Mouse (Mus musculus) fibroblast of lung, adult 2 months (primary cell): Measurements from ENCODE around the gene Cfap46.

Experiments used
- DNase-seq: peaks from one replicate; pipeline ENCODE4 v3.0.0-alpha.2; 2011; ENCODE audit warnings: low read depth

Gene Cfap46

DNA sequence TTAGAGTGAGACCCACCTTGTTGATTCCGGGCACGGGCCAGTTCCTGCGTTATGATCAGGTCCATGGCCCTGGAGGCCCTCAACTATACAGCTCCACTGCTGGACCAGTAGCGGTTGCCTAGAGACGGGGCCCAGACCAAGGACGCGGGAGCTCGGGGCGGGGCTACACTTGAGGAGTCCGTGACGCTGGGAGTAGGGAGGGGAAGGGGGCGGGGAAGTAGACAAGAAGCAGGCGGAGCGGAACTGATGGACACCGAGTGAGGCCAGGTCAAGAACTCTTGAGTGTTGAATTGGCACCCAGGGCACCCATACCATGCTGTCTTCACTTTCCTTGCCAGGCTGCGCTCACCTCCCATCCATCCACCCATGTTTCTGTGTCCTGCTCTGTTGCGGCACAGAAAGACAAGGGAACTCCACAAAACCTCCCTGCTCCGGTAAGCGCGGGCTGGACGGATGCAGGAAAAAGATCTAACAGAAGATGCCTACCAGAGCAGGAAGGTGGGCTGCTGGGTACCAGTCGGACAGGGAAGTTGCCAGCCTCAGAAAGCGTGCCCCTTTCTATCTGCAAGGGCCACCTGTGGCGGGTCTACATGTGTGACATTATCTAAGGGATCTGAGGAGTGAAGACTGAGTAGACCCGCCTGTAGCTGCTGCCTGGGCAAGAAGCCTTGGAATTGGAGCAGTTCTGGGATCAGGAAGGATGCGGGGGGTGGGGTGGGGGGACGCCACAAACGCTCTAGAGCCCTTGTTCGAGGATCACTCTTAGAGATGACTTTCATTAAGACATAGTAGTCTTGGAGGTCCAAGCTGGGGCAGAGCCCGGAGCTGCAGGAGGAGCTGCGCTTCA is at the start of gene Cfap46:
Gene Cfap46, minus strand, starts transcription at position 112 of the 847 bp plus-strand sequence.
- DNase-seq: peak; percentile 51

DNA sequence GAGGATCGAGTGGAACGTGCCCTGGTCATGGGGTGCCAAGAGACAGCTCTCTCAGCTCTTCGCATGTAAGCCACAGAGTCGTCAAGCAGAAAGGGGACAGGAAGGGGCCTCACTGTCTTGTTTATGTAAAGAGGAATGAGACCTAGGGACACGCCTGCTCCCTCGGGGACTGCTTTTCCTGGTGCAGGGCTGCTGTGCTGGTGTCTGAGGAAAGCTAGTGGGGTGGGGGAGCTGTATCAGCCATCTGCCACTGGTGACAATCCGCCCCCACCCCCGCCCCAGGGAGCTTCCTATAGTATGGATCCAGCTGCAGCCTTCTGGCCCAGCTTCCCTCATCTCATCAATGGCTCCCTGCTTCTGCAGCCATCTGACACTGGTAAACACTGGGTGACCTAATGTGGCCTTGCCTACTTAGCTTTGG is 47.7 kb upstream of the Cfap46 start:
- DNase-seq: no peak

DNA sequence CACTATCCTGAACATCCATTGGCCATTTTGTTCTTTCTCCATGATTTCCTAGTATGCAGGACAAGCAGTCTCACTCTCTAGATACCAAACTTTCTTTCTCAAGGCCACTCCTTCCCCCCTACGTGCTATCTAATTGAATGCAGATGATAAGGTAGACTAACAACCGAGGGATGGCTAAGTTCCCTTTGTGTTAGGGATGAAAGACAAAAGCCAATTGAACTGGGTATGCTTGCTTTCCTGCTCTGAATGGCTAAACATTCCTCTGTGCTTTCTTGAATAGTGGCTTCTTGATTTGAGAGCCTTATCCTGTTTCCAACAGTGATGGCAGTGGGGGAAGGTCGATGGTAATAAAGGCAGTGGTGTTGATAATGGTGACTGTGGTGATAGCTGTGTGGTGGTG is 43.5 kb upstream of the Cfap46 start:
- no peak for DNase-seq

DNA sequence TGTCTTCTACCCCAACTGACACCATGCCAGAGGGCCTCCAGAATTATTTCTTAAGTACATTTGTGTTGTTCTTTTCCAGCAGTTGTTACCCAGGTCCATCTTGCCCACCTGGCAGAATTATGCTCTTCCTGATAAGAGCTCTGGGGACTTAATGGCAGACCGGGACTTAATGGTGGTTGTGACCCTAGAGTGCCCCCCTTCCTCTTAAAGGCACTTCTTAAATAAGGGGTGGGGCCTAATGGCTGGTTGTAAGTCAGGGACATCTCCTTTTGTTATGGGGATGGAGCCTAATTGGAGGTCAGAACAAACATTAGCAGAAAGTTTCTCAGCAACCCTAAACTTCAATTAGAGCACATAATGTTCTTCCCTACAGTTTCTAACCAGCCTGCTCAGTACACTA is 42.0 kb upstream of the Cfap46 start:
- DNase-seq: no peak

DNA sequence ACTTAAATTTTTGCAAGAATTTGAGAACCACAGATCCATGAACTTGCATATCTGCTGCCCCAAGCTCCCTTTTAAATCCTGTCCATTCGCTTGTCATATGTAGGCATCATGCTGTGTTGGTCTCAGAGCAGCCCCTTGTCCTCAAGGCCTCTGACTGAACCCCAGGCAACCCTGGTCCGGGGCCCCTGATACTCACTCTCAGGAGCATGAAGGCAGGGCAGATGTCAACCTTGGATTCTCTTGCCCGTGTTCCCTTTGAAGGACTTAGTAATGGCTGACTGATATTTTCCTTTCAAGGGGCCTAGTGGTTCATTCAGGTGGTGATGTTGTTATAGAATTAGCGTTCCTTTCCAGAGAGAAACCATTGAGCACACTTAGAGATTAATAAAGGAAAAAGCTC is 40.4 kb upstream of the Cfap46 start:
- DNase-seq: no peak

DNA sequence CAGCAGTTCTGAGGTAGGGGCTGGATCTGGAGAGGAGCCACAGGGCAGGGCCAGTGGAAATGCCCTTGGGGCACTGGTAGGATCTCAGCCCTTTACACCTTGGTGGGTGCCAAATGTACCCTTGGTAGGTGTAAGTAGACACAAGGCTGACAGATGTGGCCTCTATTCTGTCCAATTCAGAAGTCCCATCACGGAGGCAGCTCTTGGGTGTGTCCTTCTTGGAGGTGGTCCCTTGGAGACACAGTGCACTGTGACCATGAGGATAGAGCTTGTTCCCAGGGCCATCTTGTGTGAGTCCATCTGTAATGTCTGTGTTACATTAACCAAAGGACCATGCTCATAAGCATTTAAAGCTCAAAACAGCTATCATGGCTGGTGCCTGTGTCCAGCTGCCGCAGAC is 37.6 kb upstream of the Cfap46 start:
- no peak for DNase-seq

DNA sequence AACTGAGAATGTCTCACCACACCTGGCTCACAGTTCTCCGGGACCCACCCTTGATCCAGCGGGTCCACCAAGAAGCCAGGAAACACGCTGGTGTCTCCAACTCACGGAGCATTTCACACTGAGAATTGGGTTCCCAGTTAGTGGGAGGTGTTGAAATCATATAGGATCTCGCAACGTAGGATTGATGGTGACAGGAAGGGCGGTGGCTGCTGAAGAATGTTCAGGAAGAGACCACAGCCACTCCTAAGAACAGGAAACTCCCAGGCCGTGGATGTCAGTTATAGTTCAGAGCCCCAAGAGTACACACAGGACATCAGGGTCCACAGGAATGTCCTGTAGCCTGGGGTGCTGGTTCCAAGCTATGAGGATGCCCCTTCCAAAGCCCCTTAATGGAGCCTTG is 34.2 kb upstream of the Cfap46 start:
- DNase-seq: no peak

DNA sequence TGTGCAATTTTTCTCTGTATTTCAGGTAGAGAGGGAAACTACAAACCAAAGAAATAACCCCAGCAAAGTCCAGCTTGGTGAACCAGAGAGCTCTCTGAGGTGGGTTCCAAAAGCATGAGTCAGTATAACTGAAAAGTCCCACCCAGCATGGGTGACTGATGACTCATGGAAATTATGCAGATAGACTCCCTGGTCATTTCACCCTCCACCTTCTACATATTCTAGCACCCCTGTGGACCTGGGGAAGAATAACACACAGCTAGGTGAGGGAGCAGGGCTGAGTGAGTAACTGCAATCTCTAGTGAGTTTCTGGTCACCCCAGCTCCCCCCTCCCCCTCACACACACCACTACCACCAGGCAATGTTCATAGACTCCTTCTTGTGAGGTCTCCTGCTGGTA is 28.2 kb upstream of the Cfap46 start:
- DNase-seq: no peak

DNA sequence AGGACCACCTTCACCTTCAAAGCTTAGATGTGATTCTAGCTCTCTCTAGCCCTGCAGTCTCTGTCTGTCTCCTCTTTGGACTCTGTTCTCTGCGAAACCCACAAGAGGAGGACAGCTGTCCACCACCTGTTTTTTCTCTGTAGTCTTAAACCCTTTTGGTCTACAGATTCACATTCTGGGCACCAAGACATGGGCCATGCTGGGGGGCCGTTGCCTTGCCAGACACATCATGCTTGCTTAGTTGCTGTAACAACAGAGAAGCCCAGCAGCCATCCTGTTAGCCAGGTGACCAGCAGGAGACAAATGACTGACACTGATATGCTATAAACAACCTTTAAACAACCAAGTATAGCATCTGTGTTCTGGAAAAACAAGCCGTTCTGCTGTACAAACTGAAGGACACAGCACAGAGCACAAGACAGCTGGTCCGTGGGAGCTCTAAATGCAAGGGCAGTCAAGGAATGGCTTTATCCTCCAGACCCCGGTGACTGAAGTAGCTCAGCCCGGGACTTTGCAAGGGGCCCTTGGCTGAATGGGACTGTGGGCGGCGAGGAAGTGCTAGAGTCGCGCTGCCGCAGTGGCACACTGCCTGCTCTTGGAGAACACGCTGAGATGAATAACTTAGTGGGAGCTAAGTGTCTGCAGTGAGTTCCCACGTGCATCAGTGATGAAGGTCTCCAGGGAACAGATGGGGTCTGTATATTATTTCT is 22.9 kb upstream of the Cfap46 start:
- no peak for DNase-seq

DNA sequence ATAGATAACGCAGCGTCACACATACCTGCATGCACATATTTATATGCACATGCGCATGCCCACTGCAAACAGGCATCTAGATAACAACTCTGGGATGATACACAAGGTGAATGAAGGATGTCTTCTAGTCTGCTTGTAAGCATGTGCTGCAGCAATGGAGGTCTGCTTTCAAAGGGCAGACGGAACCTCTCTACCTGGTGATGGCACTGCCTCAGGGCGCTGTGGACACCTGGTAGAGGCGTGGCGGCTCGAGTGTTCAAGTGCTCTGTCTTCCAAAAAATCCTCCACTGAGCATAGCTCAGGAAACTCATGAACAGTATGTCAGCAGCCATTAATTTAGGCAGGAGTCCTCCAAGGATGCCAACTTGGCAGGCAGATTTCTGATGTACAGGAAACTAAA is 22.2 kb upstream of the Cfap46 start:
- no peak for DNase-seq

DNA sequence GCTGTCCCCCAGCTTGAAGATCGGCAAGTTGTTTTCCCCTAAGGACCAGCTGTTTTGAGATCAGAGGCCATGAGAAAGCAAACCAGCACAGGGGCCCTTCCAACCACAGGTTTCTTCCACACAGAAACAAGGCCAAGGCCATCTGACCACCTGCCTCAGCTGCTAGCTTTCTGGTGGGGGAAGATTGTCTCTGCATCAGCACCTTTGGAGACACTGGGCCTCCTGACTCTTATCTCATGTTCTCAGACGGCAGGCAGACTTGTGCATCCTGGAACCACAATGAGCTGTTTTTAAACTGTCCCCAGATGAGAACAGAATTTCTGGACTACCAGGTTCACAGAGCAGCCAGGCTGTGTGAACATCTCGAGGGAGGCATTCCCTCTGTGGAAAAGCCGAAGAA is 21.5 kb upstream of the Cfap46 start:
- DNase-seq: no peak

DNA sequence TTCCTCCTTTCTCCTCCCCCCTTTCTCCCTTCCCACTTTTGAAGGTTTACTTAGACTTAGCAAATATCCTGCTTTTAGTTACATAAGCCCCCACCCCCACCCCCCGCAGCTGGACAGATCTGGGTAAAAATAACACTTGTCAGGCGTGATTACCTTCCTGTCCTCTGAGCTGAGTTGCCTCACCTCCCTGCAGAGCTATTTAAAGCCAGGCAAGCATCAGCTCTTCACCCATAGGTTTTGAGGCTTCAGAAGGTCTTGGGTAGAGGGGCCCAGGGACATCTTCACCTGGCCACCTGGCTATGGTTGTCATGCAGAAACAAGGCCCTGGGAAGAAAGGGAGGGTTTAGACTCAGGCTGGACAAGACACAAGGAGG is 20.2 kb upstream of the Cfap46 start:
- DNase-seq: no peak

DNA sequence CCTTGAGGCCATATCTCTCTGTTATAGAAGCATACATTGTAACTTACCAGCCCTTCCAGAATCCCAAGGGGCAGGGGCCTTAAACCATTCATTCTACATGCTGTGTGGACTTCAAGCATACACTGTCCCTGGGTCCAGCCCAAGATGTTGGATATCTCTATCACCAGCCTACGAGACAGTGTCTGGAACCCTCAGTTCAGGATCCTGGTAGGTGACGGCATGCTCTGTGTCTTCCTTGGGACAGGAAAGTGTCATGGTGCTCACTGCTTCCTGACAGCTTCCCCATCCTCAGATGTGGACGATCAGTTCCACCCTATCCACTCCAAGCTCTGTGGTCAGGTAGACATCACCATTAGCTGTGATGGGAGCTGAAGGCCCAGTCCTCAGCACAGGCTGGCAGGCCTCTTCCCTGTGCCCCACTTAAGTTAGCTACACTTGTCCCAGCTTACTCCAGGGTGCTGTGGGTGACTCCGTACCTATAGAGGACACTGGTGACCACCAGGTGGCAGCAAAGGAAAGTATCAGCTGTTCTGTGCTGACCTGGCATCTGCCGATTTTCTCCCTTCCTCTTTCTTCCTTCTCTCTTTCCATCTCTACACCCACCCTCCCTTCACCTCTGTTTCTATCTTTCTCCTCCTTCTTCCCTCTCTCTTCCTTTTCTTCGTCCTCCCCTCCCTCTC is 19.7 kb upstream of the Cfap46 start:
- DNase-seq: peak; percentile 30

DNA sequence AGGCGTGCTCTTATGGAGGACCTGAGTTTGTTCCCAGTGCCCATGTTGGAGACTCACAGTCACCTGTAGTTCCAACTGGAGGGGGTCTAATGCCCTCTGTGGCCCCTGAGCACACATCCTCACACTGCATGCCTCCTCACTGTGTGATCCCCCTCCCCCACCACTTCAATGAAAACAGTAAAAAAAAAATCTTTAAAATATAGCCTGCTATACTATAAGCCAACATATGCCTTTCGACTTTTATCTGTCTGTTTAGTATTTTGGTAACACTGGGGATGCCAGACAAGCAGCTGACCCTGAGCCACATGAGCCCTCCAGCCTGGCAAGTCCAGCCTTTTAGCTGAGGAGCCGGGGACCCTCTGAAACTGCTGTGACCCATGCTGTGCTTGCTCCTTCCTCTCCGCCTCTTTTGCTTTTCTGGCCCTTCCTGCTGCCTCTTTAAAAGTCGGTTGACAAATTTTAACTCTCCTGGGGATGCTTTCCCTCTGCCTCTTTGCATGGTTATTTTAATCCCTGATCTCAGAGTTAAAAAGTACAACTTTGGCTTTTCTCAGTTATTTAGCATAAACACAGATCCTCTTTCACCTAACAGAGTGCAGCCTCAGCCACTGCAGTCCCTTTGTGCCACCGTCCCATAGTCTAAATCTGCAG is 18.2 kb upstream of the Cfap46 start:
- no peak for DNase-seq

DNA sequence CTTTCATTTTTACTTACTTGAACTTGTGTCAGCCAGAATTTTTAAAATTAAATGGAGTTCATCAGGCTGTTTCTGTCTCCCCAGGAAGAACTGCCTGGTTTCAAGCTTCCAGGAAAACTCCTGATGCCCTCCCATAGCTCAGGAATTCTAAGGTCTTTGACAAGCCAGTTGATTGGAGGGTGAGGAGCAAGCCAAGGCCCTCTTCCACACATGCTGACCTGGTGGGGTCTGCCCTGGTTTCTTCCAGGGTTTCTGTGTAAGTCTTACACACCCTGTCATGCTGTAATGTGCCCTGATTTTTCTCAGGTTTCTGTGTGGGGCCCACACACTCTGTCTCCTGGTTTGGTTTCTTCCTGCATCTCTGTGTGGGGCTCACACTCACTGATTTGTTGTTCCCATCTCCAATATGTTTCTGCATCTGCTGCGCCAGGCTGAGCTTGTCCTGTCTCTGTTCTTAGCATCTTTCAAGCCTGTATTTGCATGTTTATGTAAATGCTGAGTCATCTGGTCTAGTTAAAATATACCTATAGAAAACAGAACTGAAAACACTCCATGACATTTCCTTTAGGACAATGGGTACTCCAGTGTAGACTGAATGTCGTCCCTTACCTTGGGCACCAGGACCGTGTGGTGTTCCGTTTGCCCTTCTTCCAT is 9.2 kb upstream of the Cfap46 start:
- DNase-seq: no peak

DNA sequence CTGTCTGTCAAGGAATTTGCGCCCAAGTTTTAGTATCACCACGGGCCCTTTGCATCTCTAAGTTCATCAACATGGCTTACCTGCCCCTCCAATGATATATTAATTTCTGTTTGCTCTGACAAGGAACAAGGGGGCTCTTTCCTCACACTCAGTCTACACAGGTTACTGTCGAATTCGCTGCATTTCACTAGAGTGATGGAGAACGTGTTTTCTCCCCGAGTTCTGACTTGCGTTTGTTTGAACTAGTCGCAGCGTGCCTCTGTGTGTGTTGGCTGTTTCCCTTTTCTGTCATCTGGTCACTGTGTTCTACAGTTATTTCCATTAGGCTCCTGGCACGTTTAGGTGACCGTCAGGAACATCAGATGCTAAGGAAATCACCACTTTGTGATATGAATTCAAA is 8.6 kb upstream of the Cfap46 start:
- DNase-seq: no peak

DNA sequence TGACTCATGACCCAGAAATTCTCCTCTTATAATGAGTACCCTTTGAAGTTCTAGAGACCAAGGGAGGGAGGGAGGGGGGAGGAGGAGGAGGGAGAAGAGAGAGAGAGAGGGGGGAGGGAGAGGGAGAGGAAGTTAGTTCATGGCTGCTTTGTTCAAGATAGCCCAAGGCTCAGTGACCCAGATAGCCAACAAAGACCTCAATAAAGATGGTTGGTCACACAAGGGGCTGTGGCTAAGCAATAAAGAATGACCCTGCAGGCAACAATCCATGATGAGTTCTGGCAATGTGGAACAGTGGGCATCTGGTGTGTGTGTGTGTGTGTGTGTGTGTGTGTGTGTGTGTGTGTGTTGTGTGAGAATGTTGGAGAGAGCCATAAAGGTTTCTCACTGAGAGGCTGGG is 1.7 kb upstream of the Cfap46 start:
- DNase-seq: no peak

DNA sequence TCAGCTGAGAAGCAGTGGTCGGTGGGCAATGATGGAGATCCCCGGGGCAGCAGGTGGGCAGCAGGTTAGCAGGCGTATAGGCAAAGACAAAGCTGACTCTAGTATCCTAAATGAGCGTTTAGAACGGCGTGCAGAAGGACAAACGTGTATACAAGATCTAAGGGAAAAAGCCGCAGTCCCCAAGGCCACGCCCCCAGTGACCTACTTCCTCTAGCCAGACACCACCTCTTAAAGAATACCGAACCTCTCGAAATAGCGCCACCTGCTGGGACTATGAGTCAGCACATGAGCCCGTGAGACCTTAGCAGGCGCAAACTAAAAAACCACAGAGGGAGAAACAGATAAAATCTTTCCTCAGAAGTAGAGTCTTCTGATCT is 924 bp upstream of the Cfap46 start:
- peak; percentile 67 for DNase-seq

DNA sequence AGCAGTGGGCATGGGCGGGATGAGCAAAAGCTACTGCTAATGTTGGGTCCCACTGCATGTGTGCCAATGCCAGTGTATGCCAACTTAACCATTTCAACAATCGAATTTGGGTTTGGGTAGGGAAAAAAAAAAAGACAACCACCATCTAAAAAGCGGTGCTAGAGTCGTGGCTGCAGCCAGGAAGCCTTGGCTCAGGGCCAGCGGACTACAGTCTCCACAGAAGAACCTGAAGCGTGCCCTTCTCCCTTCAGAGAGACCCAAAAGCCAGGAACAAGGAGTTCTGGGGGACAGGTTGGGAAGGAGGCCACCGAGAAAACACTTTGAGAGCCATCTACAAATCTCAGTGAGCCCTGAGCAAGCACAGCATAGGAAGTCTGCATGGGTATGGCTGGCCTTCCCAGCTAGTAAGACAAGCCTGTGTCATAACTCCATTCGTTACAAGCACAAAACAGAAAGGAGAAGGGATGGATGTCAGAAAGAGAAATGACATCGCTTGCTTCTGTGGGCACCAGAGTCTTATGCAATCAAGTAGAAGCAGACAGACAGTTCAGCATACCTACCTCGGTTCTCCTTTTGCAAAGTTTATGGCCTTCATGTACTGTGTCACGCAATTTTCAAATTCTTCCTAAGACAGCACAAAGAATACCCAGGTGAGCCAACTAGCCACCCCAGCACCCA is 1.6 kb downstream of the Cfap46 start:
- no peak for DNase-seq

DNA sequence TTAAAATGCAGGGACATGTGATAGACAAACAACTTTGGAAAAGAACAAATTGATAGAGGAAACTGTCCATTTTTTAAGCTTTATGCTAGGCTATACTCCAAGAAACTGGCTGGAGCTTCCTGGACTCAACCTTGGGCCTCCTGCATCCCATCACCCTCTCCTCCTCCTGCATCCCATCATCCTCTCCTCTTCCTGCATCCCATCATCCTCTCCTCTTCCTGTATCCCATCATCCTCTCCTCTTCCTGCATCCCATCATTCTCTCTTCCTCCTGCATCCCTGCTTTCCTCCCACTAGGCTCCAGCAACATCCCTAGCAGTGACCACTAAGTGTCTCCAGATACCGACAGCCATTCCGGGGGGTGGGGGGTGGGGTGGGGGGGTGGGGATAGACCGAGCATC is 7.2 kb downstream of the Cfap46 start:
- no peak for DNase-seq

DNA sequence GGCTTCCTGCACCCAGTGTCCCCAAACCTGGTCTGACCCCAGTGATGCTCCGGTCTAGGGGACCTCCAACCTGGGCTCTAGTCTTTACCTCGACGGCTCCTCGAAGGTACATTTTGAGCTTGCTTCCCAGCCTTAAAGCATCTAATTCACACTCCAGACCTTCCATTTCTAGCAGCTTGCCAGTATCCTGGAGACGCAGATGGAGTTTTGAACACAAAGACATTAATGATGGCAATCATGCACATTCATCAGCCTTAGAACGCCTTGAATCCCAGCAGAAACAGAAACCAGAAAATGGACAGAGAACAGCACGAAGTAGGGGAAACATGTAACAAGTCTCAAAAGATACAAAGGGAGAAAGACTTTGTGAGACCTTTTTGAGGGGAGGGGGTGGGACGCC is 16.7 kb downstream of the Cfap46 start:
- no peak for DNase-seq

DNA sequence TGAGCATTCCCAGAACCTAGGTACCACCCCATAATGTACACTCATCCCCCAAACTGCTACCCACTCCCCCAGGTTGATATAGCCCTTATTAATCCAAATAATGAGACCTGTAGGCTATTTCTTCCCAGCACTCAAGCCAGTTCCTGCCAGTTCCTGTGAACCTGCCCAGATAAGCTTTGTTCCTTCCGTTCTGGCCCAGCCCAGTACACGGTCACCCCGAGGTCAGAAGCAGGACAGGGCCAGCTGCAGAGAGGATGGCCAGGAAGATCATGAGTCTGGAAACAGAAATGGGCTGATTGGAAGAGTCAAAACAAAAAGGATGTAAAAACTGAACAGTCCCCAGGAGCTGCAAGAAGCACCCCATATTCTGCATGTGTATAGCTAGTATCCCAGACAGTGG is 20.3 kb downstream of the Cfap46 start:
- DNase-seq: no peak
